Mouse (Mus musculus) stomach, postnatal 0 days (tissue): ENCODE results near the gene Gm3435. TPM values are rescaled to one million over a fixed set of nuclear protein-coding genes. Genes with fewer than 3 reads are reported as not detected.
"Not testable (repeated sequence)": the region's sequence is repeated elsewhere in the genome, so short reads cannot be mapped to it uniquely, and the experiment has no call there.

ENCODE experiments used
- ATAC-seq: fragments of 200-750 bp; cut with Nextera tagmentation; 2 replicates; pipeline ENCODE4 v1.8.0; 2017; ENCODE audit not compliant: low FRiP score, low TSS enrichment
- DNase-seq: peaks from one replicate; pipeline ENCODE4 v3.0.0-alpha.2; 2016; ENCODE audit warnings: low spot score
- H3K27ac ChIP-seq: fragments of 300-500 bp; sonication (generic); replicated peaks from 2 replicates; pipeline ENCODE4 v1.5.1; 2014; ENCODE audit warnings: mild to moderate bottlenecking, control low read depth
- H3K27me3 ChIP-seq: fragments of 300-500 bp; sonication (generic); 2 replicates; pipeline ENCODE4 v1.6.1; 2014; ENCODE audit warnings: low read length; ENCODE audit not compliant: control insufficient read depth, insufficient read depth
- H3K36me3 ChIP-seq: fragments of 300-500 bp; sonication (generic); 2 replicates; pipeline ENCODE4 v1.6.1; 2014; ENCODE audit warnings: low read length, mixed read lengths; ENCODE audit not compliant: control insufficient read depth, insufficient read depth
- H3K4me1 ChIP-seq: fragments of 300-500 bp; sonication (generic); replicated peaks from 2 replicates; pipeline ENCODE4 v1.6.1; 2014; ENCODE audit warnings: antibody characterized with exemption; ENCODE audit not compliant: control insufficient read depth, insufficient read depth
- H3K4me2 ChIP-seq: fragments of 300-500 bp; sonication (generic); replicated peaks from 2 replicates; pipeline ENCODE4 v1.6.1; 2014; ENCODE audit warnings: low read depth, mild to moderate bottlenecking, control low read depth, moderate library complexity
- H3K4me3 ChIP-seq: fragments of 300-500 bp; sonication (generic); 2 replicates; pipeline ENCODE4 v1.5.1; 2014; ENCODE audit warnings: low read depth, low read length, control low read depth
- H3K9ac ChIP-seq: fragments of 300-500 bp; sonication (generic); 2 replicates; pipeline ENCODE4 v1.6.1; 2014; ENCODE audit warnings: mild to moderate bottlenecking, low read length, control low read depth, mixed read lengths
- H3K9me3 ChIP-seq: fragments of 300-500 bp; sonication (generic); 2 replicates; pipeline ENCODE4 v1.6.1; 2016; ENCODE audit warnings: low read length; ENCODE audit not compliant: control insufficient read depth
- WGBS: fragments of 180-500 bp; shearing (Covaris S2); extraction: QIAGEN DNeasy Blood & Tissue Kit; methylation state at CpG from one replicate; pipeline ENCODE4 v1.1.7; 2014; 5-methylcytosine and 5-hydroxymethylcytosine counted together
- polyA plus RNA-seq: library from polyadenylated mRNA; unstranded; fragments of >200 nt; fragmentation: Nextera tagmentation; extraction: Ambion mirVana; gene quantifications from 2 replicates; pipeline ENCODE4 v1.2.1, GENCODE M21; 2015

The Gm3435 gene
- polyA plus RNA-seq, 1 experiment from 2014 or later, result 5.4 TPM

DNA sequence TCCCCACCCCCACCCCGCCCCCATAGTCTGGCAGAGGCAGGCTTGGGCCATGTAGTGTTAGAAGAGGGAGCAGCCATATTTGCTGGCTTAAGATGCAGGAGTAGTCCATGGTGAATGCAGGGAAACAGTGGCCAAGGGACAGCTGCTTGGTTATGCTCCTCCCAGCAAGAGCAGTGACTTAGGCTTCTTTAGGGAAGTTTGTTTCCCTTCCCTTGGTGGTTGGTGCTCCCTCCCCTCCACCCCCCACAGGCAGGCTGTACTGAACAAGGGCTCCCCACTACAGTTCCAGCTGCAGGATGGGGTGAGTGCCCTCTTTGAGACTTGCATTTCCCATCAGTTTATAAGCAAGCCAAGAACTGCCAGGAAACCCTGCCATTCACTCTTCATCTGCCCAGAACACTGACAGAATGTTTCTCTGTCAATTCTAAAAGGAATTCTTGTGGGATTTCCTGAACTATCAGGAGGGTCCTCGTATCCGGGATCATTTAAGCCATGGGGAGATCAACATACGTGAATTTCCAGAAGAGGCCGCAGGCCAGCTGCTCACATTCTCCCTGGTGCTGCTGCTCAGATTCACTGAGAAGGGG is 19.8 kb upstream of the Gm3435 start:
- not testable (repeated sequence) for DNase-seq, H3K4me1 ChIP-seq
- 79% methylated on average over 4 of the region's 5 CpGs for WGBS

DNA sequence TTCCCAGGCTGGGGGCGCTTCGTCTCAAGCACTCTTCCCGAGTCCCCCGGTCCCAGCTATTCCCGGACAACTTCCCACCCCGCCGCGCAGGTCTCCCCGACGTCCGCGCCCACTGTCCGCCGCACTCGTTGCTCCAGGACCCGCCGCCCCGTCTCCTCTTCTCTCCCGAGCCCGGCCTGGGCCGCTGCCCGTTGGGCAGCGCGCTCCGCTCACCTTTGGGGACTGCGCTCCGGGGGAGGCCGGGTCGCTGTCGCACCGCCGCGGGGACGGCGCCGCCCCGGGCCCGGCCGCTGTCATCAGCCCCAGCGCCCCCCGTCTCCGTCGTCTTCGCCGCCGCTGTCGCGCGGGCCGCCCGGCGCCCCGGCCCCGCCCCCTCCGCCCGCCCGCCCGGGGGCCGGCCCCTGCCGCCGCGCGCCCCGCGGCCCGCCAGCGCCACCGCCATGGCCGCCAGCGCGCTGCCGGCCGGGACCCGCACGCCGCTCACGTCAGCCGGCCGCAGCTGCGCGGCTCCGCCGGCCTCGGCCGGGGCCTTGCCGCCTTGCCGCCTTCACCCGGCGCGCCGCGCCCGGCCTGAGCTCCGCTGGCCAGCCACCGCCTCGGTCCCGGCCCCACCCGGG is 17.3 kb upstream of the Gm3435 start:
- not testable (repeated sequence) for H3K4me3 ChIP-seq, H3K36me3 ChIP-seq, H3K4me2 ChIP-seq, H3K9ac ChIP-seq, H3K4me1 ChIP-seq, H3K27ac ChIP-seq, DNase-seq, H3K9me3 ChIP-seq, H3K27me3 ChIP-seq
- peak; percentile 84 for ATAC-seq
- no CpG with 5 or more reads among the region's 98 CpGs for WGBS

More for the DNA sequence above, 19.8 kb upstream of the Gm3435 start:
- H3K36me3 ChIP-seq, H3K9me3 ChIP-seq, H3K27ac ChIP-seq, H3K27me3 ChIP-seq, H3K9ac ChIP-seq, H3K4me3 ChIP-seq, ATAC-seq, H3K4me2 ChIP-seq: not testable (repeated sequence)

DNA sequence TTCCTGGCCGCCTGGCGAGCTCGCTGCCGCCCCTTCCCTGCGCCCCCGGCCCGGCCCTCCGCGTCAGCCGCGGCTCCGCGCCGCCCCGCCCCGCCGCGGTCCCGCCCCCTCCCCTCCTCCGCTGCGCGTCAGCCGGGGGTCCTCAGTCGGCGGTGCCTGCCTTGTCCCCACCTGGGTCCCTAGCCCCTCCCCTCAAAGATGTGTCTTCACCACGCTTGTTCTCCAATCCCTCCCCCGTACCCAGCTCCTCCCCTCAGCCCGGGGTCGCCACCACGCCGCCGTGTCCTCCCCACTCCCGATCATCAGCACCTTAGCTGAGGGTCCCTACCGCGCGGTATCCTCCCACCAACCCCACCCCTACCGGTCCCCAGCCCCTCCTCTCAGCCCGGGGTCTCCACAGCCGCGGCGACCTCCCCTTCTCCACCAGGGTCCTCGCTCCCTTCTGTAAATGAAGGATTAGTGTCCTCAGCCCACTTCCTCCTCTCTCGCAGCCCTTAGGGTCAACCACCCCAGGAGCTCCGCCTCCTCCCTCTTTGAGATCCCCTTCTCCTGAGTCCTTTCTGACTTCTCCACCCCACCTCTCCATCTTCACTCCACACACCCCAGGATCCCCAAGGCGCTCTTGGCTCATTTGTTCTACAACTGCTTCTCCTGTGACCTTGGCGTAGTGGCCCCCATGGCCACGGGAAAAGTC is 16.7 kb upstream of the Gm3435 start:
- H3K4me1 ChIP-seq, H3K36me3 ChIP-seq, H3K4me3 ChIP-seq, H3K27me3 ChIP-seq, H3K4me2 ChIP-seq, H3K27ac ChIP-seq, H3K9me3 ChIP-seq, H3K9ac ChIP-seq, DNase-seq: not testable (repeated sequence)
- ATAC-seq, result peak; percentile 70
- no CpG with 5 or more reads among the region's 47 CpGs for WGBS

DNA sequence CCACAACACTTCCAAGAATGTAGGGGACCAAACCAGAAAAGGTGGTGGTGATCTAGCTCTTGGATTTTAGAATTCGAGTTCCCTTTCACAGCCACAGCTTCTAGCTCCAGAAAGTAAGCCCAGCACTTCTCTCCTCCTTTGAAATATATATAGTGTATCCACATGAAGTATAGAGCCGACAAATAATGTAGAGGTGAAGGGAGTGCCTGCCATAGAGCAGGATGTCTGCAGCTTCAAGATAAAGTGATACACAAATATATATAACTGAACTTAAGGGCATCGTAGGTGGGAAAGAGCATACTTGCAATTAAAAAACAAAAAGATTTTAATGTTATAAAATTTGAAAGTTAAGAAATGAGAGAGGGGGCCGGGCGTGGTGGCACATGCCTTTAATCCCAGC is 15.8 kb upstream of the Gm3435 start:
- H3K4me2 ChIP-seq, DNase-seq, ATAC-seq, H3K27ac ChIP-seq, H3K36me3 ChIP-seq, H3K9ac ChIP-seq, H3K27me3 ChIP-seq, H3K4me3 ChIP-seq, H3K4me1 ChIP-seq, H3K9me3 ChIP-seq: not testable (repeated sequence)
- no CpG with 5 or more reads among the region's 5 CpGs for WGBS

DNA sequence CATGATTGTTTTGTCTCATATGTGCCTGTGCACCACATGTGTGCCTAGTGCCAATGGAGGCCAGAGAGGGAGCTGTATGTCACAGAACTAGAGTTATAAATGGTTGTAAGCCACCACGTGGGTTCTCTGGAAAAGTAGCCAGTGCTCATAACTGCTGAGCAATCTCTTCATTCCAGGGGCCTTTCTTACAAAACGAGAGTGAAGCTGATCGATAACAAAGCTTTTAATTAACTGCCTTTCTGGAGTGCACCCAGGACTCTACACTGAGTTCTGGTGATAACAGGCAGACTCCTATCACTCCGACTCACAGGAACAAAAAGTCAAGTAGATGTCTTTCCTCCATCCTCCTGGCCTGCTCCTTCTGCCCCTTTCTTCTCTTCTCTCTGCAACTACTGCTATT is 9.9 kb upstream of the Gm3435 start:
- not testable (repeated sequence) for H3K27me3 ChIP-seq, H3K36me3 ChIP-seq, DNase-seq, H3K4me2 ChIP-seq, ATAC-seq, H3K4me1 ChIP-seq, H3K27ac ChIP-seq, H3K9me3 ChIP-seq, H3K4me3 ChIP-seq, H3K9ac ChIP-seq
- no CpG with 5 or more reads among the region's 4 CpGs for WGBS

DNA sequence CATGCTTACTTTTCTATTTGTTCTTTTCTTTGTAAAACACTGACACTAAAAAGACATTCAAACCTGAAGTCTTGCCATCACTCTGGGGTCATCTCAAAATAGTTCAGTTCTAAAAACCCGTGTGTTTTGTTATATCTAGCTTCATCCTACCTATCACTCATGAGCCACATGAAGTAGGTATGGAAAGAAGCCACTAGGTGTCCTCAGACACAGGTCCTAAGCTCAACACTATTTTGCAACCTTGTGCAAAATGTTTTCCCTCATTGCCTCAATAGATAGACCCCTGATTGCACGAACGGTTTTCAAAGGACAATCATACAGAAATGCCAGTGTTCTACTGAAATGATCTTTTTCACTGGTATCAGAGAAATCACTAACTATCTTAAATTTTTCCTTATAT is 888 bp upstream of the Gm3435 start:
- no CpG with 5 or more reads among the region's 3 CpGs for WGBS
- H3K27ac ChIP-seq, H3K27me3 ChIP-seq, H3K4me3 ChIP-seq, H3K9ac ChIP-seq, H3K9me3 ChIP-seq, H3K4me1 ChIP-seq, ATAC-seq, DNase-seq, H3K36me3 ChIP-seq, H3K4me2 ChIP-seq: not testable (repeated sequence)

DNA sequence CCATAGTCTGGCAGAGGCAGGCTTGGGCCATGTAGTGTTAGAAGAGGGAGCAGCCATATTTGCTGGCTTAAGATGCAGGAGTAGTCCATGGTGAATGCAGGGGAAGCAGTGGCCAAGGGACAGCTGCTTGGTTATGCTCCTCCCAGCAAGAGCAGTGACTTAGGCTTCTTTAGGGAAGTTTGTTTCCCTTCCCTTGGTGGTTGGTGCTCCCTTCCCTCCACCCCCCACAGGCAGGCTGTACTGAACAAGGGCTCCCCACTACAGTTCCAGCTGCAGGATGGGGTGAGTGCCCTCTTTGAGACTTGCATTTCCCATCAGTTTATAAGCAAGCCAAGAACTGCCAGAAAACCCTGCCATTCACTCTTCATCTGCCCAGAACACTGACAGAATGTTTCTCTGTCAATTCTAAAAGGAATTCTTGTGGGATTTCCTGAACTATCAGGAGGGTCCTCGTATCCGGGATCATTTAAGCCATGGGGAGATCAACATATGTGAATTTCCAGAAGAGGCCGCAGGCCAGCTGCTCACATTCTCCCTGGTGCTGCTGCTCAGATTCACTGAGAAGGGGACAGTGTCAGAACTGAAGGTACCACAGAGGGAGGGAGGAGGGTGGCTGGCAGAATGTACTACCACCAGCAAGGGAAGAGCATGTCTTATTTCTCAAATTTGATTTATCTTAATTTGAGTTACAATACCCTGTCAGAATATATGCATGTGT is 11.7 kb downstream of the Gm3435 start:
- not testable (repeated sequence) for H3K4me3 ChIP-seq, H3K9me3 ChIP-seq, H3K36me3 ChIP-seq, H3K4me1 ChIP-seq, H3K4me2 ChIP-seq, H3K27me3 ChIP-seq, DNase-seq, H3K27ac ChIP-seq, H3K9ac ChIP-seq
- peak; percentile 27 for ATAC-seq
- WGBS, result 74% methylated on average over 3 of the region's 3 CpGs

DNA sequence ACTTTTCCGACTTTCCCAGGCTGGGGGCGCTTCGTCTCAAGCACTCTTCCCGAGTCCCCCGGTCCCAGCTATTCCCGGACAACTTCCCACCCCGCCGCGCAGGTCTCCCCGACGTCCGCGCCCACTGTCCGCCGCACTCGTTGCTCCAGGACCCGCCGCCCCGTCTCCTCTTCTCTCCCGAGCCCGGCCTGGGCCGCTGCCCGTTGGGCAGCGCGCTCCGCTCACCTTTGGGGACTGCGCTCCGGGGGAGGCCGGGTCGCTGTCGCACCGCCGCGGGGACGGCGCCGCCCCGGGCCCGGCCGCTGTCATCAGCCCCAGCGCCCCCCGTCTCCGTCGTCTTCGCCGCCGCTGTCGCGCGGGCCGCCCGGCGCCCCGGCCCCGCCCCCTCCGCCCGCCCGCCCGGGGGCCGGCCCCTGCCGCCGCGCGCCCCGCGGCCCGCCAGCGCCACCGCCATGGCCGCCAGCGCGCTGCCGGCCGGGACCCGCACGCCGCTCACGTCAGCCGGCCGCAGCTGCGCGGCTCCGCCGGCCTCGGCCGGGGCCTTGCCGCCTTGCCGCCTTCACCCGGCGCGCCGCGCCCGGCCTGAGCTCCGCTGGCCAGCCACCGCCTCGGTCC is 14.0 kb downstream of the Gm3435 start:
- not testable (repeated sequence) for H3K9me3 ChIP-seq, H3K27me3 ChIP-seq, H3K27ac ChIP-seq, H3K9ac ChIP-seq, DNase-seq, H3K4me1 ChIP-seq, H3K4me3 ChIP-seq, H3K4me2 ChIP-seq, H3K36me3 ChIP-seq
- ATAC-seq, result peak; percentile 80
- WGBS, result no CpG with 5 or more reads among the region's 97 CpGs
